Mouse (Mus musculus): Measurements from ENCODE around the gene Prtn3. TPM values are rescaled to one million over a fixed set of nuclear protein-coding genes. Genes with fewer than 3 reads are reported as not detected.

Prtn3 gene
- total and polyA plus RNA-seq, 2 experiments from 2014 or later = 0.74 TPM; not detected in 1

DNA sequence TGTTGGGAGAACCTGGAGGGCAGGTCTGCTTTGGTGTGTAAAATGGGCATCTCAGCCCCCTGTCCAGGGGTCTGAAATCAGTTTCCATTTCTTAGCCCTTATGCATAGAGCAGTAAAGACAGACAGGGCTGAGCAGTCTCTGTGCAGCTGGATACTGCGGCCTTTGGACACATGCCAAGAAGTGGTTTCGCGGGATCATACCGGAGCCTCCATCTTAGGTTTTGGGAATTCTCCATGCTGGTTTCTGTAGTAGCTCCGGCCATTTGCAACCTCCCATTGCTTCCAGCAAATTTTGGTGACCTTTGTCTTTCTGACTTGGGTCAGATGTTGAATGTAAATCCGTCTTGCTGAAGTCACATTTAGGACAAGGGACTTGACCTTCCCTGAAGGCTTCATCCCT lies 30.8 kb upstream of the Prtn3 start:
- Histone ChIP-seq H3K9ac (replicated peaks; ENCODE audit: low read depth, low read length) (no peak overlapping the region), H3K4me1 (ENCODE audit: control insufficient read depth, insufficient read depth) (0 out of 2 replicates have a peak, but pooled peaks cover 4% of the 10 kb centered on the region), H3K9me3 (replicated peaks; ENCODE audit: control insufficient read depth, low read length) (no peaks in the 10 kb centered on the region), H3K27me3 (ENCODE audit: control insufficient read depth, insufficient read depth, low read length) (no peaks in the 10 kb centered on the region), H3K27ac (ENCODE audit: low read depth) (no peak overlapping the region), H3K36me3 (replicated peaks; ENCODE audit: control insufficient read depth, insufficient read depth, low read length) (no peaks in the 10 kb centered on the region), H3K4me3 (ENCODE audit: low read depth, low read length) (no peak overlapping the region), H3K4me2 (ENCODE audit: low read depth, low read length) (no peak overlapping the region)
- ATAC-seq (ENCODE audit: insufficient read depth, low read depth) = no peak
- DNase-seq (ENCODE audit: low spot score) = no peak
- TF ChIP-seq EP300 (IDR thresholded peaks at IDR 0.05; ENCODE audit: low read depth) (no peak), CTCF (IDR thresholded peaks at IDR 0.05; ENCODE audit: low read depth) (no peak)
- WGBS = 36% methylated on average over 6 of the region's 6 CpGs

GRCm38 (mm10) chr10:79846553-79846952 lies 27.7 kb upstream of the Prtn3 start:
- Histone ChIP-seq H3K4me3 (ENCODE audit: low read depth, low read length) (no peak overlapping the region), H3K36me3 (replicated peaks; ENCODE audit: control insufficient read depth, insufficient read depth, low read length) (no peaks in the 10 kb centered on the region), H3K27ac (ENCODE audit: low read depth) (no peak overlapping the region), H3K4me2 (ENCODE audit: low read depth, low read length) (no peak overlapping the region), H3K9me3 (replicated peaks; ENCODE audit: control insufficient read depth, low read length) (no peaks in the 10 kb centered on the region), H3K27me3 (ENCODE audit: control insufficient read depth, insufficient read depth, low read length) (no peaks in the 10 kb centered on the region), H3K4me1 (ENCODE audit: control insufficient read depth, insufficient read depth) (0 out of 2 replicates have a peak, but pooled peaks cover 4% of the 10 kb centered on the region), H3K9ac (replicated peaks; ENCODE audit: low read depth, low read length) (no peak overlapping the region)
- 59% methylated on average over 5 of the region's 5 CpGs for WGBS
- DNase-seq (ENCODE audit: low spot score) (no peak), ATAC-seq (ENCODE audit: insufficient read depth, low read depth) (no peak)
- TF ChIP-seq CTCF (IDR thresholded peaks at IDR 0.05; ENCODE audit: low read depth) = no peak

DNA sequence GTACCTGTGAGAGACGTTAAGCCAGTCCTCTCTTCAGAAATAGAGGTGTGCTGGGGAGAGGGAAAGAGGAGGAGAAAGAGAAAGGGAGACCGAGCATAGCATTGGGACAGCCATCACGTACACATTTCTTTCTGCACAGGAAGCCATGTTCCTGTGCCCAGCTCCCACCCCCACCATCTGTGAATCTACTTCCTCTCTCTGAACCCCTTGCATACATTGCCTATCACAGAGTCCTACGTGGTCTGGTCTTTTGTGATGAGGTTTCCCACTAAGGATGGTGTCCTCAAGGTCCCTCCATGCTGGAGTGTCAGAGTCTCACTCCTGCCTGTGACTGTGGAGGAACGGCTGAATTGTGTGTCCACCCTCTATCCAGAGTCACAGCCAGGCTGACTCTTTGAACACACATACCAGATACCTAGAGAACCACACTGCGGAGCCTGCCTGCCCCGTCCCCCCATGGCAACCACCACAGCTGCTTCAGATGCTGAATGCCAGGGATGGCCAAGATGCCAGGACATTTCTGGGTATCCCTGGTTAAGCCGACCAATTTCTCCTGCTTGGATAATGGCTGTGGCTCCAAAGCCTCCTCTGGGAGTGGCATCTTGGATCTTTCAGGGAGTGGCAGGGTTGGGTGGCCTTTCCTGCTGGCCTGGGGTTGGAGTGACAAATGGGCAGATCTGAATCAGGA lies 24.2 kb upstream of the Prtn3 start:
- Histone ChIP-seq H3K27me3 (ENCODE audit: control insufficient read depth, insufficient read depth, low read length) (no peaks in the 10 kb centered on the region), H3K9ac (replicated peaks; ENCODE audit: low read depth, low read length) (no peak overlapping the region), H3K27ac (ENCODE audit: low read depth) (peak overlapping the region; percentile 37; the same call in 1 of the 2 replicates), H3K4me1 (ENCODE audit: control insufficient read depth, insufficient read depth) (peaks cover 16% of the 10 kb centered on the region), H3K36me3 (replicated peaks; ENCODE audit: control insufficient read depth, insufficient read depth, low read length) (no peaks in the 10 kb centered on the region), H3K4me3 (ENCODE audit: low read depth, low read length) (no peak overlapping the region), H3K9me3 (replicated peaks; ENCODE audit: control insufficient read depth, low read length) (no peaks in the 10 kb centered on the region), H3K4me2 (ENCODE audit: low read depth, low read length) (no peak overlapping the region)
- TF ChIP-seq CTCF (IDR thresholded peaks at IDR 0.05; ENCODE audit: low read depth) (no peak), EP300 (IDR thresholded peaks at IDR 0.05; ENCODE audit: low read depth) (no peak)
- 66% methylated on average over 8 of the region's 8 CpGs for WGBS
- ATAC-seq (ENCODE audit: insufficient read depth, low read depth) (no peak), DNase-seq (ENCODE audit: low spot score) (no peak)

GRCm38 (mm10) chr10:79851653-79852052 lies 22.6 kb upstream of the Prtn3 start:
- H3K9ac ChIP-seq (replicated peaks; ENCODE audit: low read depth, low read length) = no peak overlapping the region; the same call in 1 of the 2 replicates
- peak overlapping the region; percentile 100 for H3K27ac ChIP-seq (ENCODE audit: low read depth)
- no peaks in the 10 kb centered on the region for H3K9me3 ChIP-seq (replicated peaks; ENCODE audit: control insufficient read depth, low read length)
- 0 out of 2 replicates have a peak overlapping the region, but pooled peaks have one; percentile 7 for H3K4me2 ChIP-seq (ENCODE audit: low read depth, low read length)
- TF ChIP-seq EP300 (IDR thresholded peaks at IDR 0.05; ENCODE audit: low read depth) (no peak), CTCF (IDR thresholded peaks at IDR 0.05; ENCODE audit: low read depth) (no peak)
- H3K4me3 ChIP-seq (ENCODE audit: low read depth, low read length) = no peak overlapping the region
- H3K27me3 ChIP-seq (ENCODE audit: control insufficient read depth, insufficient read depth, low read length) = no peaks in the 10 kb centered on the region
- WGBS = 69% methylated on average over 3 of the region's 3 CpGs
- peaks cover 25% of the 10 kb centered on the region for H3K4me1 ChIP-seq (ENCODE audit: control insufficient read depth, insufficient read depth)
- ATAC-seq (ENCODE audit: insufficient read depth, low read depth) = no peak
- no peak for DNase-seq (ENCODE audit: low spot score)
- no peaks in the 10 kb centered on the region for H3K36me3 ChIP-seq (replicated peaks; ENCODE audit: control insufficient read depth, insufficient read depth, low read length)

DNA sequence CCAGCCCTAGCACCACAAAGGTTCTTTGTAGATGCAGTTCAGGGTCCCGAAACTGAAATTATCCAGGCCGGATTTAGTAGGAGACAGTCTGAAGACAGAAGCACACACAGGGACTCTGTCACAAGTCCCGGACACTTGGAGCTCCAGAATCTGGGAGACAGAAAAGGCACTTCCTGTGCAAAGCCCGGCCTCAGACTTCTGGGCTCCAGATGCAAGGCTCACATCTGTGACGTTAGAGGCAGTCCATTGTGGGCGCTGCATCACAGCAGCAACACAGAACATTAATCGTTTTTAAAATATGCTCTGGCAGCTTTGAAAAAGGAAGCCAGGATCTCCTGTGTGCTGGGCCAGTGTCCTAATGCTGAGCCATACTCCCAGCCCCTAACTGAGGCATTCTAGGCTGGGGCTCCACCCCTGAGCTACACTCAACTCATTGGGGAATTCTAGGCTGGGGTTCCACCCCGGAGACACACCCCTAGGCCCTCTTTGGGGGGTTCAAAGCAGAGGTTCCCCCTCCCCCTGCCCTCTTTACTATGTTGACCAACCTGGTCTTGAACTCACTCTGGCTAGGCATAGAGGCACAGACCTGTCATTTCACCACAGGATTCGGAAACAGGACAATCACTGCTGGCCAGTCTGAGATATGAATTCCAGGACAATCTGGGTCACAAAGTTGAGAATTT lies 22.0 kb upstream of the Prtn3 start:
- Histone ChIP-seq H3K9me3 (replicated peaks; ENCODE audit: control insufficient read depth, low read length) (no peaks in the 10 kb centered on the region), H3K36me3 (replicated peaks; ENCODE audit: control insufficient read depth, insufficient read depth, low read length) (peaks cover 5% of the 10 kb centered on the region; the same call in 1 of the 2 replicates), H3K27me3 (ENCODE audit: control insufficient read depth, insufficient read depth, low read length) (no peaks in the 10 kb centered on the region), H3K4me1 (ENCODE audit: control insufficient read depth, insufficient read depth) (peaks cover 31% of the 10 kb centered on the region), H3K4me3 (ENCODE audit: low read depth, low read length) (peak overlapping the region; percentile 45; the same call in 1 of the 2 replicates), H3K27ac (ENCODE audit: low read depth) (peak overlapping the region; percentile 100), H3K4me2 (ENCODE audit: low read depth, low read length) (peak overlapping the region; percentile 83), H3K9ac (replicated peaks; ENCODE audit: low read depth, low read length) (peak overlapping the region; percentile 59)
- ATAC-seq (ENCODE audit: insufficient read depth, low read depth) (no peak), DNase-seq (ENCODE audit: low spot score) (peak; percentile 55)
- WGBS = 41% methylated on average over 9 of the region's 9 CpGs
- TF ChIP-seq CTCF (IDR thresholded peaks at IDR 0.05; ENCODE audit: low read depth) (no peak), EP300 (IDR thresholded peaks at IDR 0.05; ENCODE audit: low read depth) (no peak)
